Comparison of ENCODE assay signal across 14 mouse cellular contexts in genomic region chr10:93691344-93691743, GRCm38 (mm10).
"Had no signal": no experiment of that assay in that cellular context is flagged by ENCODE, and none has a peak within 500 bp of the region (broad histone marks: within the 10 kb centered on the region; RNA-seq: fewer than 3 reads in every experiment).

No protein-coding gene starts in this region.

- ATAC-seq: intestine, postnatal 0 days; liver, postnatal 0 days; midbrain, embryonic 13.5 days had no signal

- H3K4me2 ChIP-seq: limb, embryonic 15.5 days; liver, embryonic 13.5 days; midbrain, embryonic 13.5 days; neural tube, embryonic 15.5 days had no signal

- H3K9me3 ChIP-seq: limb, embryonic 15.5 days; liver, embryonic 13.5 days; midbrain, embryonic 13.5 days; neural tube, embryonic 15.5 days had no signal

- H3K36me3 ChIP-seq: limb, embryonic 15.5 days; liver, embryonic 13.5 days; neural tube, embryonic 15.5 days had no signal

- H3K9ac ChIP-seq: limb, embryonic 15.5 days; liver, embryonic 13.5 days; liver, postnatal 0 days; midbrain, embryonic 13.5 days; neural tube, embryonic 15.5 days had no signal

- H3K27ac ChIP-seq: left cerebral cortex, adult 2 months; limb, embryonic 15.5 days; liver, embryonic 13.5 days; midbrain, embryonic 13.5 days; neural tube, embryonic 15.5 days had no signal

- H3K4me3 ChIP-seq: left cerebral cortex, adult 2 months; limb, embryonic 15.5 days; liver, embryonic 13.5 days; midbrain, embryonic 13.5 days; myocyte; neural tube, embryonic 15.5 days had no signal

- DNase-seq: kidney, adult 8-10 months; kidney, postnatal 25 days; liver, embryonic 13.5 days; liver, postnatal 0 days; right cerebral cortex, adult 18-20 months; right cerebral cortex, postnatal 25 days; thymus, adult 2 months; thymus, postnatal 25 days had no signal

- H3K27me3 ChIP-seq: limb, embryonic 15.5 days; liver, embryonic 13.5 days; midbrain, embryonic 13.5 days; neural tube, embryonic 15.5 days had no signal
